8 mouse cellular contexts compared by ENCODE assay signal in genomic region chr11:98457367-98458120, GRCm38 (mm10). TPM values are rescaled to one million over a fixed set of nuclear protein-coding genes. Genes with fewer than 3 reads are reported as not detected.
A peak's percentile ranks its signal among the peaks of the same experiment; 100 is the strongest.
DNase-seq lines count a peak whose midpoint lies in the region; ATAC-seq lines count a peak whose summit lies in the region.

No protein-coding gene starts in this region.

- peak overlapping the region; percentile 59; the same call in 1 of the 2 replicates for H3K27ac ChIP-seq in intestine, embryonic 16.5 days (ENCODE audit: low read length)
- no peak overlapping the region for H3K27ac ChIP-seq in midbrain, embryonic 11.5 days (ENCODE audit: low read depth, low read length)

- H3K4me2 ChIP-seq in intestine, embryonic 16.5 days (ENCODE audit: low read depth, low read length): peak overlapping the region; percentile 77
- peak overlapping the region; percentile 72 for H3K4me2 ChIP-seq in midbrain, embryonic 11.5 days

- intact Hi-C loops in left cerebral cortex, postnatal 4 days (cut with DNase I): loop anchor here (5.0 kb wide), 1 partner anchor 195 kb away; no protein-coding TSS in a partner anchor

- peak; percentile 88 for ATAC-seq in intestine, embryonic 16.5 days
- ATAC-seq in midbrain, embryonic 11.5 days (ENCODE audit: low FRiP score): peak; percentile 87

- H3K4me3 ChIP-seq in intestine, embryonic 16.5 days (ENCODE audit: low read length): peak overlapping the region; percentile 69
- peak overlapping the region; percentile 48 for H3K4me3 ChIP-seq in midbrain, embryonic 11.5 days (ENCODE audit: low read depth, low read length)

- no peaks in the 10 kb centered on the region for H3K9me3 ChIP-seq in intestine, embryonic 16.5 days (ENCODE audit: control insufficient read depth, low read length)
- H3K9me3 ChIP-seq in midbrain, embryonic 11.5 days (ENCODE audit: control insufficient read depth, low read length): no peaks in the 10 kb centered on the region

- H3K36me3 ChIP-seq in intestine, embryonic 16.5 days (ENCODE audit: control insufficient read depth, insufficient read depth, low read length): peaks cover 10% of the 10 kb centered on the region; the same call in 1 of the 2 replicates
- H3K36me3 ChIP-seq in midbrain, embryonic 11.5 days (ENCODE audit: control insufficient read depth, insufficient read depth, low read length): no peaks in the 10 kb centered on the region

- peaks cover 2% of the 10 kb centered on the region; the same call in 1 of the 2 replicates for H3K27me3 ChIP-seq in intestine, embryonic 16.5 days (replicated peaks; ENCODE audit: control insufficient read depth, insufficient read depth, low read length)
- peaks cover 25% of the 10 kb centered on the region for H3K27me3 ChIP-seq in midbrain, embryonic 11.5 days (ENCODE audit: control insufficient read depth, insufficient read depth, low read length)

- peak; percentile 81 to 94 for DNase-seq in adrenal gland, adult (ENCODE audit: inconsistent age in 2 of 2, low spot score in 1 of 2)
- DNase-seq in embryo, embryonic 10 days (ENCODE audit: low spot score): peak; percentile 89
- peak; percentile 73 to 83 for DNase-seq in gastrocnemius, postnatal 4 days (ENCODE audit: low spot score in 2 of 2)
- peak; percentile 86 for DNase-seq in left cerebral cortex, postnatal 4 days
- peak; percentile 98 for DNase-seq in midbrain, embryonic 11.5 days (ENCODE audit: low spot score, missing footprints)
- peak; percentile 97 for DNase-seq in right cerebral cortex, postnatal 4 days
- DNase-seq in yolk sac, embryonic 10.5 days (ENCODE audit: low spot score): peak; percentile 88

- peak overlapping the region; percentile 67 for H3K9ac ChIP-seq in intestine, embryonic 16.5 days (ENCODE audit: low read depth, low read length)
- peak overlapping the region; percentile 61 for H3K9ac ChIP-seq in midbrain, embryonic 11.5 days (ENCODE audit: low read length)

- WGBS in intestine, embryonic 16.5 days: 1% methylated on average over 46 of the region's 64 CpGs
- under 1% methylated on average over 46 of the region's 64 CpGs for WGBS in midbrain, embryonic 11.5 days

- H3K4me1 ChIP-seq in intestine, embryonic 16.5 days (ENCODE audit: control insufficient read depth, insufficient read depth, low read length): 0 out of 2 replicates have a peak, but pooled peaks cover 4% of the 10 kb centered on the region
- 0 out of 2 replicates have a peak, but pooled peaks cover 2% of the 10 kb centered on the region for H3K4me1 ChIP-seq in midbrain, embryonic 11.5 days (ENCODE audit: control insufficient read depth, insufficient read depth, low read length)

RNA-seq across cellular contexts. Expression of gene Grb7, which starts 11.3 kb away (rescaled TPM):
- under 1 TPM in 1 of 2 experiments, not detected in 1; 0.16 TPM for total RNA-seq in gastrocnemius, postnatal 4 days (2021)
- 87.1 and 87.3 TPM in 2 replicates for polyA plus RNA-seq in intestine, embryonic 16.5 days (2015; fragmentation: Nextera tagmentation; extraction: Ambion mirVana)
- total RNA-seq in left cerebral cortex, postnatal 4 days (2021): 1 to 10 TPM; 2.2 to 2.3 TPM
- polyA plus RNA-seq in midbrain, embryonic 11.5 days (2014; fragmentation: Nextera tagmentation; extraction: Ambion mirVana): 0.60 and 1.0 TPM in 2 replicates

RNA-seq across cellular contexts. Expression of gene Mien1, which starts 18.8 kb away (rescaled TPM):
- 10 to 100 TPM; 28.0 to 29.0 TPM for total RNA-seq in gastrocnemius, postnatal 4 days (2021)
- 279 and 304 TPM in 2 replicates for polyA plus RNA-seq in intestine, embryonic 16.5 days (2015; fragmentation: Nextera tagmentation; extraction: Ambion mirVana)
- 100 to 1,000 TPM; 111 to 118 TPM for total RNA-seq in left cerebral cortex, postnatal 4 days (2021)
- polyA plus RNA-seq in midbrain, embryonic 11.5 days (2014; fragmentation: Nextera tagmentation; extraction: Ambion mirVana): 145 and 158 TPM in 2 replicates

RNA-seq across cellular contexts. Expression of gene Erbb2, which starts 45.3 kb away (rescaled TPM):
- total RNA-seq in gastrocnemius, postnatal 4 days (2021): 10 to 100 TPM; 19.6 to 23.5 TPM
- polyA plus RNA-seq in intestine, embryonic 16.5 days (2015; fragmentation: Nextera tagmentation; extraction: Ambion mirVana): 33.8 and 37.5 TPM in 2 replicates
- total RNA-seq in left cerebral cortex, postnatal 4 days (2021): 1 to 10 TPM; 3.9 to 4.1 TPM
- 14.8 TPM in 2 replicates for polyA plus RNA-seq in midbrain, embryonic 11.5 days (2014; fragmentation: Nextera tagmentation; extraction: Ambion mirVana)

RNA-seq across cellular contexts. Expression of gene Pgap3, which starts 57.3 kb away (rescaled TPM):
- total RNA-seq in gastrocnemius, postnatal 4 days (2021): 1 to 10 TPM; 4.6 to 5.6 TPM
- polyA plus RNA-seq in intestine, embryonic 16.5 days (2015; fragmentation: Nextera tagmentation; extraction: Ambion mirVana): 19.5 and 20.4 TPM in 2 replicates
- 1 to 10 TPM; 7.6 to 9.2 TPM for total RNA-seq in left cerebral cortex, postnatal 4 days (2021)
- polyA plus RNA-seq in midbrain, embryonic 11.5 days (2014; fragmentation: Nextera tagmentation; extraction: Ambion mirVana): 5.6 and 5.7 TPM in 2 replicates

Comparison
In these comparisons a context has a peak if more than half of its experiments do, and no peak if none do; other contexts are left out.
1. RNA of gene Erbb2, which starts 45.3 kb away (total RNA-seq): 19.6 to 23.5 TPM in gastrocnemius, postnatal 4 days; 3.9 to 4.1 TPM in left cerebral cortex, postnatal 4 days; every median in the first group is over 4 times any median in the second.
2. Peak in every context shown above with its lines, with median percentiles within 50 percentile points of each other: DNase-seq.